Comparison of ENCODE assay signal across 8 mouse cellular contexts in the genomic region with DNA sequence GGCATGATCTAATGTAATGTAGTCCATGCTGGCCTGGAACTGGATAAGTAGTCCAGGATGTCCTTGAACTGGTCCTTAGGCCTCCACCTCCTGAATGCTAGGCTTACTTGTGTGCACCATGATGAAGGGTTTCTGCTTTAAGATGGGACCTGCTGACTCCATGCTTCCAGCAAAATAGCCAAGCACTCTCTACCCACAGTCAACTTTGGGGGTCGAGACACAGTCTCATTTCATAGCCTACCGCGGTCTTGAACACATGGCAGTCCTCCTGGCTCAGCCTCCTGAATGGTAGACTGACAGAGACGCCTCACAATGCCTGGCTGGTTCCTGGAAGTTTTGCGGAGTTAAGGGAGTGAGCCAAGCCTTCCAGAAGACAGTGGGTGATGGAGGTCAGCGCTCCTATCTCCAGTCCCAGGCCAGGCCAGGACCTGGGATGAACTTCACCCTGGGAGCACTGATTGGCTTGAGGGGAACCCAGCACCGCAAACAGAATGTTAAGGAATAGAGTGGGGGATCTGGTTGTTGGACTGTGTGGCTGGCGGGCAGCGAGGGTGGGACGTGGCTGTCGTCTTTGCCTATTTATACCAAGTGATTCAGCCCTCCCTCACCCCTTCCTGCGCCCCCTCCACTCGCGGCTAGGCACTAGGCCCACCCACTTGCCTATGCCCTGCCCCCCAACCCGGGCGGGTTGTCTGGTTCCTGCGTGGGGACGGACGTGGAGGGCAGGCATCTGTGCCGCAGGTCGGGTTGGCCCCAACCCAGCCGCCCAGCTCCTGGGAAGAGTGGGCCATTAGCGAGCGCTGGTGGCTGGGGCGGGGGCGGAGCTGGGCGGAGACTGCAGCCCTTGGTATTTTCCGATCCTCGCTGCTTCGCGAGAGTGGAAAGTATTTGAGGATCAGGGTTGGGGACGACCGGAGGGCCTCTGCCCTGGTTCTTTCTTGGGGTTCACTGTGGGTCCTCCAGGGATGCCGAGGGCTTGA. TPM values are rescaled to one million over a fixed set of nuclear protein-coding genes. Genes with fewer than 3 reads are reported as not detected.
DNase-seq lines count a peak whose midpoint lies in the region; ATAC-seq and TF ChIP-seq lines count a peak whose summit lies in the region.

No protein-coding gene starts in this region.

- peak; percentile 50 for ATAC-seq in hindbrain, embryonic 16.5 days
- peak; percentile 41 for ATAC-seq in limb, embryonic 12.5 days (ENCODE audit: insufficient number of reproducible peaks, insufficient read depth, low FRiP score, low TSS enrichment, low read depth)
- ATAC-seq in midbrain, embryonic 12.5 days (ENCODE audit: low FRiP score, low read depth), result peak; percentile 17; the same call in 1 of the 2 replicates

- peak overlapping the region; percentile 72 for H3K27ac ChIP-seq in hindbrain, embryonic 16.5 days (ENCODE audit: low read depth, low read length)
- peak overlapping the region; percentile 99 for H3K27ac ChIP-seq in limb, embryonic 12.5 days
- peak overlapping the region; percentile 60 for H3K27ac ChIP-seq in midbrain, embryonic 12.5 days (replicated peaks)

- H3K4me3 ChIP-seq in hindbrain, embryonic 16.5 days (ENCODE audit: low read length), result peak overlapping the region; percentile 40
- peak overlapping the region; percentile 63 for H3K4me3 ChIP-seq in limb, embryonic 12.5 days (replicated peaks)
- peak overlapping the region; percentile 37 for H3K4me3 ChIP-seq in midbrain, embryonic 12.5 days

- TF ChIP-seq POLR2A in brain, embryonic 14.5 days (IDR thresholded peaks at IDR 0.05; ENCODE audit: borderline replicate concordance, extremely low read depth, insufficient read depth, insufficient read length, poor library complexity, severe bottlenecking), result peak; percentile 12; the same call in 1 of the 2 replicates

- WGBS in hindbrain, embryonic 16.5 days, result 13% methylated on average over 27 of the region's 34 CpGs
- 9% methylated on average over 34 of the region's 34 CpGs for WGBS in limb, embryonic 12.5 days
- 10% methylated on average over 34 of the region's 34 CpGs for whole genome bisulfite sequencing in midbrain, embryonic 12.5 days

- peaks cover 24% of the 10 kb centered on the region for H3K4me1 ChIP-seq in hindbrain, embryonic 16.5 days (ENCODE audit: control insufficient read depth, insufficient read depth, low read depth, low read length)
- H3K4me1 ChIP-seq in limb, embryonic 12.5 days (replicated peaks), result peaks cover 63% of the 10 kb centered on the region
- peaks cover 62% of the 10 kb centered on the region for H3K4me1 ChIP-seq in midbrain, embryonic 12.5 days

- H3K36me3 ChIP-seq in hindbrain, embryonic 16.5 days (ENCODE audit: control insufficient read depth, insufficient read depth, low read length), result no peaks in the 10 kb centered on the region
- peaks cover 27% of the 10 kb centered on the region for H3K36me3 ChIP-seq in limb, embryonic 12.5 days
- no peaks in the 10 kb centered on the region for H3K36me3 ChIP-seq in midbrain, embryonic 12.5 days

- H3K9me3 ChIP-seq in hindbrain, embryonic 16.5 days (ENCODE audit: control insufficient read depth, low read length), result no peaks in the 10 kb centered on the region
- H3K9me3 ChIP-seq in limb, embryonic 12.5 days, result no peaks in the 10 kb centered on the region
- H3K9me3 ChIP-seq in midbrain, embryonic 12.5 days, result no peaks in the 10 kb centered on the region

- H3K27me3 ChIP-seq in hindbrain, embryonic 16.5 days (replicated peaks; ENCODE audit: control insufficient read depth, insufficient read depth, low read length), result no peaks in the 10 kb centered on the region
- H3K27me3 ChIP-seq in limb, embryonic 12.5 days, result no peaks in the 10 kb centered on the region
- peaks cover 27% of the 10 kb centered on the region for H3K27me3 ChIP-seq in midbrain, embryonic 12.5 days

- TF ChIP-seq CTCF in brain, embryonic 14.5 days (IDR thresholded peaks at IDR 0.05; ENCODE audit: borderline replicate concordance, extremely low read depth, insufficient read depth, insufficient read length), result no peak

- peak overlapping the region; percentile 78 for H3K4me2 ChIP-seq in hindbrain, embryonic 16.5 days (ENCODE audit: low read length)
- H3K4me2 ChIP-seq in limb, embryonic 12.5 days, result peak overlapping the region; percentile 97
- peak overlapping the region; percentile 65 for H3K4me2 ChIP-seq in midbrain, embryonic 12.5 days (replicated peaks)

- peak overlapping the region; percentile 29 for H3K9ac ChIP-seq in hindbrain, embryonic 16.5 days (ENCODE audit: low read depth, low read length)
- peak overlapping the region; percentile 67 for H3K9ac ChIP-seq in limb, embryonic 12.5 days (replicated peaks)
- H3K9ac ChIP-seq in midbrain, embryonic 12.5 days (replicated peaks), result peak overlapping the region; percentile 45

- DNase-seq in MN1 (ENCODE audit: low spot score), result peak; percentile 92
- peak; percentile 83 for DNase-seq in brain, embryonic 14.5 days (ENCODE audit: low read depth)
- peak; percentile 85 for DNase-seq in gastrocnemius, postnatal 10 days
- DNase-seq in spleen, adult 12 weeks (ENCODE audit: low spot score), result peak; percentile 58
- DNase-seq in cerebellum, adult 11-12 months, result no peak

RNA-seq across cellular contexts. Expression of gene Nanos3, which starts 18.2 kb away (rescaled TPM):
- polyA plus RNA-seq in brain, embryonic 14.5 days (2012; rRNA removed), result 5.3 and 7.5 TPM in 2 replicates
- total RNA-seq in gastrocnemius, postnatal 10 days (2021), result 1 to 10 TPM; 1.4 to 2.4 TPM
- polyA plus RNA-seq in hindbrain, embryonic 16.5 days (2015; fragmentation: Nextera tagmentation; extraction: Ambion mirVana), result 6.2 and 6.8 TPM in 2 replicates
- polyA plus RNA-seq in limb, embryonic 12.5 days (2016; fragmentation: Nextera tagmentation; extraction: Ambion mirVana), result 3.3 and 5.5 TPM in 2 replicates
- 4.5 and 8.3 TPM in 2 replicates for polyA plus RNA-seq in midbrain, embryonic 12.5 days (2016; fragmentation: Nextera tagmentation; extraction: Ambion mirVana)

RNA-seq across cellular contexts. Expression of gene Zswim4, which starts 33.6 kb away (rescaled TPM):
- polyA plus RNA-seq in brain, embryonic 14.5 days (2012; rRNA removed), result 63.1 and 67.1 TPM in 2 replicates
- total RNA-seq in gastrocnemius, postnatal 10 days (2021), result 1 to 10 TPM; 7.9 to 8.5 TPM
- 16.2 and 22.2 TPM in 2 replicates for polyA plus RNA-seq in hindbrain, embryonic 16.5 days (2015; fragmentation: Nextera tagmentation; extraction: Ambion mirVana)
- 33.1 and 34.3 TPM in 2 replicates for polyA plus RNA-seq in limb, embryonic 12.5 days (2016; fragmentation: Nextera tagmentation; extraction: Ambion mirVana)
- 55.3 and 55.7 TPM in 2 replicates for polyA plus RNA-seq in midbrain, embryonic 12.5 days (2016; fragmentation: Nextera tagmentation; extraction: Ambion mirVana)

RNA-seq across cellular contexts. Expression of gene D8Ertd738e, which starts 46.3 kb away (rescaled TPM):
- polyA plus RNA-seq in brain, embryonic 14.5 days (2012; rRNA removed), result 165 and 185 TPM in 2 replicates
- total RNA-seq in gastrocnemius, postnatal 10 days (2021), result 100 to 1,000 TPM; 180 to 184 TPM
- 249 and 266 TPM in 2 replicates for polyA plus RNA-seq in hindbrain, embryonic 16.5 days (2015; fragmentation: Nextera tagmentation; extraction: Ambion mirVana)
- 338 and 352 TPM in 2 replicates for polyA plus RNA-seq in limb, embryonic 12.5 days (2016; fragmentation: Nextera tagmentation; extraction: Ambion mirVana)
- polyA plus RNA-seq in midbrain, embryonic 12.5 days (2016; fragmentation: Nextera tagmentation; extraction: Ambion mirVana), result 268 TPM in 2 replicates

RNA-seq across cellular contexts. Expression of gene Mri1, which starts 53.9 kb away (rescaled TPM):
- 37.4 and 62.2 TPM in 2 replicates for polyA plus RNA-seq in brain, embryonic 14.5 days (2012; rRNA removed)
- 10 to 100 TPM; 16.8 to 20.6 TPM for total RNA-seq in gastrocnemius, postnatal 10 days (2021)
- polyA plus RNA-seq in hindbrain, embryonic 16.5 days (2015; fragmentation: Nextera tagmentation; extraction: Ambion mirVana), result 46.4 and 47.9 TPM in 2 replicates
- 78.4 and 80.1 TPM in 2 replicates for polyA plus RNA-seq in limb, embryonic 12.5 days (2016; fragmentation: Nextera tagmentation; extraction: Ambion mirVana)
- 61.0 and 63.6 TPM in 2 replicates for polyA plus RNA-seq in midbrain, embryonic 12.5 days (2016; fragmentation: Nextera tagmentation; extraction: Ambion mirVana)

RNA-seq across cellular contexts. Expression of gene 4930432K21Rik, which starts 55.4 kb away (rescaled TPM):
- polyA plus RNA-seq in brain, embryonic 14.5 days (2012; rRNA removed), result 2.1 and 2.7 TPM in 2 replicates
- under 1 TPM; 0.32 to 0.54 TPM for total RNA-seq in gastrocnemius, postnatal 10 days (2021)
- polyA plus RNA-seq in hindbrain, embryonic 16.5 days (2015; fragmentation: Nextera tagmentation; extraction: Ambion mirVana), result 2.7 and 2.9 TPM in 2 replicates
- 1.6 TPM in 2 replicates for polyA plus RNA-seq in limb, embryonic 12.5 days (2016; fragmentation: Nextera tagmentation; extraction: Ambion mirVana)
- polyA plus RNA-seq in midbrain, embryonic 12.5 days (2016; fragmentation: Nextera tagmentation; extraction: Ambion mirVana), result 2.4 TPM in 2 replicates
